Mouse (Mus musculus) splenic B cell, adult 2 months (primary cell): Measurements from ENCODE around the gene Hoxc4.
A peak's percentile ranks its signal among the peaks of the same experiment; 100 is the strongest.

Source experiments
- DNase-seq: peaks from one replicate; pipeline ENCODE4 v3.0.0-alpha.2; 2011; ENCODE audit warnings: low read depth, low spot score
- H3K27me3 ChIP-seq: 2 replicates; pipeline ENCODE4 v1.6.1; 2012; ENCODE audit warnings: mild to moderate bottlenecking, low read length, moderate library complexity, mixed read lengths; ENCODE audit not compliant: control insufficient read depth, poor library complexity, insufficient read depth, severe bottlenecking
- H3K36me3 ChIP-seq: 2 replicates; pipeline ENCODE4 v1.6.1; 2012; ENCODE audit warnings: mild to moderate bottlenecking, low read length, moderate library complexity, mixed read lengths; ENCODE audit not compliant: control insufficient read depth, poor library complexity, insufficient read depth, severe bottlenecking

The Hoxc4 gene

GRCm38 (mm10) chr15:102981379-102982288 is 37.1 kb upstream of the Hoxc4 start:
- no peaks in the 10 kb centered on the region for H3K36me3 ChIP-seq
- H3K27me3 ChIP-seq = peaks cover 2% of the 10 kb centered on the region
- no peak for DNase-seq

DNA sequence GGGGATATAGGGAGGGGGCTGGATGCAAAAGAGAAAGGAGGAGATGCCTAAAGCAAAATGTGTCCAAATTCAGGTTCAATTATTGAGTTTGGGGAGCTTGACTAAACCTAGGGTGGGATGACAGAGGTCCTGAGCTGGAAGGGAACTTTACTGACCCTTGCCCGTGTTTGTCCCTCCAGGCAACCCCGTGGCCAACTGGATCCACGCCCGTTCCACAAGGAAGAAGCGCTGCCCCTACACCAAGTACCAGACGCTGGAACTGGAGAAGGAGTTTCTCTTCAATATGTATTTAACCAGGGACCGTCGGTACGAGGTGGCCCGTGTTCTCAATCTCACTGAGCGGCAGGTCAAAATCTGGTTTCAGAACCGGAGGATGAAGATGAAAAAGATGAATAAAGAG is 35.0 kb upstream of the Hoxc4 start:
- Histone ChIP-seq H3K27me3 (peaks cover 2% of the 10 kb centered on the region), H3K36me3 (no peaks in the 10 kb centered on the region)
- no peak for DNase-seq

DNA sequence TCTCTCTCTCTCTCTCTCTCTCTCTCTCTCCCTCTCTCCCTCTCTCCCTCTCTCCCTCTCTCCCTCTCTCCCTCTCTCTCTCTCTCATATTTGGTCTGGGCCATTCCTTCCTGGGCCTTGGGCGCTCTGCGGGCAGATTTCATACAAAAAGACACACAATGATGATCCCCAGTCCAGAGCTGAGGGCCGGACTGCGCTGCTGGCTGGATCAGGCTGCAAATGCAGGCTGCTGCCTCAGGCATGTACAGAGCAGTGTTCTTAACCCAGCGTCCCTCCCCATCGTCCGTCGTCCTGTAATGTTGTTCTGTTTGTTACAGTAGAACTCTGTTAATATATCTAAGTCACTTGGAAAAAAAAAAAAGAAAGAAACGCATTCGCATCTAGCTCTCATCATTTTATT is 34.2 kb upstream of the Hoxc4 start:
- peaks cover 2% of the 10 kb centered on the region; the same call in 1 of the 2 replicates for H3K27me3 ChIP-seq
- DNase-seq = no peak
- no peaks in the 10 kb centered on the region for H3K36me3 ChIP-seq

DNA sequence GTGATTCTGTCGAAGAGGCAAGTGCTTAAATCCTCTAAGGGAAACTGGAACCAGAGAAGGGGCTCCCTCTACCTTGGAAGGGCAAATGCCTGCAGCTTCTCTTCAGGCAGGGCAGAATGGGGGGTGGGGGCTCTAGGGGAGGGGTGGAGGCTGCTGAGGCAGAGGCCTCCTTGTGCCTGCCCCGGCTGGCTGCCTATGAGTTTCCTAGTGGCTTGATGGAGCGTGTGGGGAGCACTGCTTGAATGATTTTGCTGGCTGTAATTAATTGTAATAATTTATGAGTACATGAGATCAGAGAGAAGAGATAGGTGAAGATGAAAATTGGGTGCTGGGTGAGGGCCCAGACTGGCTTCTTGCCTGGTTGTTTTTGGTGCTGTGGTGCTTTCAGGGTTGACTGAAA is 33.8 kb upstream of the Hoxc4 start:
- Histone ChIP-seq H3K27me3 (peaks cover 2% of the 10 kb centered on the region; the same call in 1 of the 2 replicates), H3K36me3 (no peaks in the 10 kb centered on the region)
- no peak for DNase-seq

DNA sequence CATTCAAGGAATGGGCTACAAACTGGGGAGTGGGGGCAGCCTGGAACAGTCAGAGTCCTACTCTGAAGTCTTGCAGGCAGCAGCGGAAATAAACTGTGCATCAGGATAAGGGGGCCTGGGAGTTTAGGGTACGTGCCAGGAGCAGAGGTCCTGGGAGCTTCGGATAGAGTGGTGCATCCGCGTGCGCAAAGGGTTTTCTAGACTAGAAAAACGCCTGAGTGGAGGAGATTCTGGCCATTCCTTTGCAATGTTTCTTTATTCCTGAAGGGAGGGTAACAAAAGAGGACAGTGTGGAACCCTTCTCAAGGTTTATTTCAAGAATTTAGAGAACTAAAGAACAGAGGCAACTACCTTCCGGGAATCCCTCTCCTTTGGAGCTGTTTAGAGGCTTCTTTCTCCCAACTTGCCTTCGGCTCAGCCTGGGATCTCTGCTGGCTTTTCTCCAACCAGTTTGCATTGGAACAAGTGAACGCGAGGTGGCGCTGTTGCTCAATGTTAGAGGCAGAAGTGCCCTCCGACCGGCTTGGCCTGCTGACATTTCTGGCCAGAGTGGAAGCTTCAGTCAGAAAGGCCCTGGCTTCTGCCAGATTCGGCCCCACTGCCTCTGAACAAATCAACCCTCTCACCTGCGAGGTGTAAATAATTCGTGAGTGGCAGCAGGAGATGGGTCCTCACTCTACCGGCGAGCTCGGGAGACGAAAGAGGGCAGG is 31.5 kb upstream of the Hoxc4 start:
- Histone ChIP-seq H3K36me3 (no peaks in the 10 kb centered on the region), H3K27me3 (peaks cover 3% of the 10 kb centered on the region; the same call in 1 of the 2 replicates)
- peak; percentile 89 for DNase-seq

DNA sequence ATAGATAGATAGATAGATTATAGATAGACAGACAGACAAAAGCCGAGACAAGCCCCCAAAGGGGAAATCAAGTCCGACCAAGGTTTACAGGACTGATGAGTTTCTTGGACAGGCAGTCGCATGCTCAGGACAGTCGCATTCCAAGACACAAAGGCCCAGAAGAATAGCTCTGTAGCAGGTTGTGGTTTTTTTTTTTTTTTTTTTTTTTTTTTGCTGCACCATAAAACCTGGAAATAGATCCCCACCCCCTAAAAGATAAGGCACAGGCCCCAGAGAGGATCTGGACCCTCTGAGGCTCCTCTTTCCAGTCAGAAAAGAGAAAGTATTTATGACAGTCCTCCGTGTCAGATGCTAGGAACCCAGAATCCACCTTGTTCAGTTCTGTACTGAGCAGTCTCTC is 30.7 kb upstream of the Hoxc4 start:
- no peak for DNase-seq
- Histone ChIP-seq H3K27me3 (peaks cover 3% of the 10 kb centered on the region; the same call in 1 of the 2 replicates), H3K36me3 (no peaks in the 10 kb centered on the region)

GRCm38 (mm10) chr15:102990461-102991397 is 28.0 kb upstream of the Hoxc4 start, which contains the start of gene Hoxc8:
Hoxc8 (plus strand) TSS chr15:102990607.
- no peak for DNase-seq
- Histone ChIP-seq H3K36me3 (no peaks in the 10 kb centered on the region), H3K27me3 (peaks cover 3% of the 10 kb centered on the region; the same call in 1 of the 2 replicates)

- H3K27me3 ChIP-seq = peaks cover 6% of the 10 kb centered on the region
- no peak for DNase-seq
- no peaks in the 10 kb centered on the region for H3K36me3 ChIP-seq
Measured at GRCm38 (mm10) chr15:102991782-102992181, 27.0 kb upstream of the Hoxc4 start.

DNA sequence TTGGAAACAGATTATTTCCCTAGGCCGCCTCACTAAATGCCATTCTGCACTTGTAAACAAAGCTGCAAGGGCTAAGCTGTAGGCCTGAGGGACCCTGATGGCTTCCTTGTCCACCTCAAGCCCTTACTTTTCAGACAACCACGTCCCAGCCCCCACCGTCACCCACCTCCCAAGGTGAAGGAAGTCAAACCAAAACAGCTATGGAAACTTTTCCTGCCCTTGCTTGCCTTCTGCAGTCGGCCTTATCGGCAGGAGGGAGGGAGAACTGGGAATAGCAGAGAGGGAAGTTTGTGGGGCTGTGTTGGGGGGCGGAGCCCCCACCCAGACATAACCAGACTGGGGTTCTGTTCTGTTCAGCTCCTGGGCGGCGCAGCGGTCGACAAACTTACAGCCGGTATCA is 26.5 kb upstream of the Hoxc4 start:
- Histone ChIP-seq H3K27me3 (peaks cover 6% of the 10 kb centered on the region), H3K36me3 (no peaks in the 10 kb centered on the region)
- DNase-seq = no peak

- Histone ChIP-seq H3K27me3 (peaks cover 6% of the 10 kb centered on the region), H3K36me3 (no peaks in the 10 kb centered on the region)
- no peak for DNase-seq
Measured at GRCm38 (mm10) chr15:102992863-102993262, 25.9 kb upstream of the Hoxc4 start.

DNA sequence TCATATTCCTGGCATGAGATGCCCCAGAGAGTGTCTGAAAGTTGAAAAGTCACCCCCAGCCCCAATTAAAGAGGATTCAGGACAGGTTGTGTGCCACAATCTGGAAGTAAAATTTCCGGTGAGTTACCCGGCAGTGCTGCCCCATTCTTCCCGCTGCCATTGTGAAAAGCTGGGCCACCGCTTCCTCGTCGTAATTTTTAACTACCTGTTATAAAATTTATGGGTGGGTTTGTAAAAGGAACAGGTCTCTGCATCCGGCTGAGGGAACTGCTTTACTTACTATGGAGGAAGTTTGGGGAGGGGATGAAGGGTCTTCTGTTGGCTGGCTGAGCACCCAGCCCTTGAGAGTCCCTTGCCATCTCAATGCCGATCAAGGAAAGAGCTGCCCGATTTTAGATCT is 22.2 kb upstream of the Hoxc4 start:
- Histone ChIP-seq H3K36me3 (no peaks in the 10 kb centered on the region), H3K27me3 (peaks cover 3% of the 10 kb centered on the region)
- no peak for DNase-seq

- Histone ChIP-seq H3K36me3 (no peaks in the 10 kb centered on the region), H3K27me3 (peaks cover 3% of the 10 kb centered on the region)
- no peak for DNase-seq
Measured at GRCm38 (mm10) chr15:102997431-102997830, 21.3 kb upstream of the Hoxc4 start.

DNA sequence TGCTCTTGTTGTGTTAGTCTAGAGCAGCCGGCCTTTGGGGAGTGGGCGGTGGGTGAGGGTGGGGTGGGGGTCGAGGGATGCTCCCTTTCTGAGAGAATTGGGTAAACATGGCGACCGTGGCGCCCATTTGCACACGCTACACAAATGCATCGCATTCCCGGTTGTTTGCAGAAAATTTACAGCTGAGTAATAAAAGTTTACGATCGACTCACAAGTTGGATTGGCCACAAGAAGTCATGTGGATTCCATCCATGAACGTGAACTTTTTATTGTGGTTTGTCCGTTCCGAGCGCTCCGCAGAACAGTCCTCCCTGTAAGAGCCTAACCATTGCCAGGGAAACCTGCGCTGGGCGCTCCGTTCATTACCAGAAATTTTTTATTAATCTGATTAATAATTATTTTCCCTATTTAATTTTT is 20.8 kb upstream of the Hoxc4 start, which contains the start of gene Hoxc6:
Gene Hoxc6 (plus strand): TSS at position 319 of the 417 bp plus-strand sequence.
- no peak for DNase-seq
- H3K27me3 ChIP-seq = peaks cover 3% of the 10 kb centered on the region
- no peaks in the 10 kb centered on the region for H3K36me3 ChIP-seq

GRCm38 (mm10) chr15:102998608-102999182 is 20.0 kb upstream of the Hoxc4 start:
- Histone ChIP-seq H3K27me3 (peaks cover 3% of the 10 kb centered on the region), H3K36me3 (no peaks in the 10 kb centered on the region)

More at GRCm38 (mm10) chr15:102998608-102999182, 20.0 kb upstream of the Hoxc4 start:
- no peak for DNase-seq
